Mouse (Mus musculus): ENCODE data around the gene Tmem221. TPM values are rescaled to one million over a fixed set of nuclear protein-coding genes. Genes with fewer than 3 reads are reported as not detected.

Tmem221 gene
- polyA plus RNA-seq, 1 experiment from 2014 or later: 1.0 TPM

DNA sequence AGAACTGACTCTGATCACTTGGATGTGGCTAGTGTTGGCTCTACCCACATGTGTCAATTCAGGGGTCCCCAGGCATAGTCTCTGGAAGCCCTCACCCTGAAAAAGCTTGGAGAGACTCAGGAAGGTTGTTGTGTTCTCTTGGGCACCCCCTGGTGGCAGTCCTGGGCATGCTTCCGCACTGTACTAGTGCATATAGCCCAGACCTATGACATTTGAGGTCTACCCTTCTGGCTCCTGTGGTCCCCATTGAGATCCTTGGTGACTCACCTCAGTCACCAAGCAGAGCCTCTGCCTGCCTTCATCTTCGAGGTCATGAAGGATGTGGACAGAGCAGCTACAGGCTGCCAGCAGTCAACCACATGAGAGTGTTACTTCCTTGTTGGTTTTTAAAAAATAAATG, 28.2 kb upstream of the Tmem221 start:
- ATAC-seq (ENCODE audit: low FRiP score, low TSS enrichment) (no peak), DNase-seq (ENCODE audit: low spot score) (peak; percentile 71)
- TF ChIP-seq CTCF (IDR thresholded peaks at IDR 0.05; ENCODE audit: low read depth) (peak; percentile 81), EP300 (optimal IDR thresholded peaks at IDR 0.05) (no peak)
- Histone ChIP-seq H3K4me2 (replicated peaks; ENCODE audit: low read depth) (no peak overlapping the region), H3K36me3 (ENCODE audit: control insufficient read depth, insufficient read depth, low read length) (peaks cover 4% of the 10 kb centered on the region; the same call in 1 of the 2 replicates), H3K4me1 (replicated peaks; ENCODE audit: control insufficient read depth, insufficient read depth) (no peaks in the 10 kb centered on the region), H3K9me3 (ENCODE audit: control insufficient read depth, low read length) (no peaks in the 10 kb centered on the region), H3K27me3 (ENCODE audit: control insufficient read depth, insufficient read depth, low read length) (no peaks in the 10 kb centered on the region), H3K27ac (replicated peaks) (no peak overlapping the region), H3K4me3 (ENCODE audit: low read depth, low read length) (no peak overlapping the region), H3K9ac (ENCODE audit: low read length) (no peak overlapping the region)
- 71% methylated on average over 2 of the region's 2 CpGs for WGBS

DNA sequence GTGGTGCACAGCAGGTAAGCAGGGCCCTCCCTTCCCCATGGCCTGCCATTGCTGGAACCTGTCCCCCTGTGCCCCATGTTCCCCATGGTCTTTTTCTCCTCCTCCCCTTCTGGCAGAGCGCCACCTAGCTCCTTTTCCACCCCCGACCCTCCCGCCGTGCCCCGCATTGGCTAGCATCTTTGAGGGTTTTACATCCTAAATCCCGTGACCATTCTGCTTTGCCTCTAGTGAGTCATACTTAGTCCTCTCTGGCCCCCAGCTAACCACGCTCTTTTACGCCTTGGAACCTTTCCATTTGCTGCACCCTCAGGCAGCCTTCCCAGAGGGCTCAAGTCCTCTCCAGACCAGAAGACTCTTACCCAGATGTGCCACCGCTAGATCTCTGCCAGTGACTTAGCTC, 21.5 kb upstream of the Tmem221 start:
- no peak overlapping the region for H3K4me3 ChIP-seq (ENCODE audit: low read depth, low read length)
- no peak for DNase-seq (ENCODE audit: low spot score)
- no peaks in the 10 kb centered on the region for H3K9me3 ChIP-seq (ENCODE audit: control insufficient read depth, low read length)
- H3K27ac ChIP-seq (replicated peaks): no peak overlapping the region
- 46% methylated on average over 9 of the region's 9 CpGs for whole genome bisulfite sequencing
- no peaks in the 10 kb centered on the region; the same call in 1 of the 2 replicates for H3K4me1 ChIP-seq (replicated peaks; ENCODE audit: control insufficient read depth, insufficient read depth)
- ATAC-seq (ENCODE audit: low FRiP score, low TSS enrichment): no peak
- H3K27me3 ChIP-seq (ENCODE audit: control insufficient read depth, insufficient read depth, low read length): no peaks in the 10 kb centered on the region
- no peaks in the 10 kb centered on the region; the same call in 1 of the 2 replicates for H3K36me3 ChIP-seq (ENCODE audit: control insufficient read depth, insufficient read depth, low read length)
- no peak overlapping the region; the same call in 1 of the 2 replicates for H3K9ac ChIP-seq (ENCODE audit: low read length)
- H3K4me2 ChIP-seq (replicated peaks; ENCODE audit: low read depth): no peak overlapping the region
- TF ChIP-seq EP300 (optimal IDR thresholded peaks at IDR 0.05) (no peak), CTCF (IDR thresholded peaks at IDR 0.05; ENCODE audit: low read depth) (no peak)

- DNase-seq (ENCODE audit: low spot score) (no peak), ATAC-seq (ENCODE audit: low FRiP score, low TSS enrichment) (no peak)
- TF ChIP-seq EP300 (optimal IDR thresholded peaks at IDR 0.05) (no peak), CTCF (IDR thresholded peaks at IDR 0.05; ENCODE audit: low read depth) (no peak)
- Histone ChIP-seq H3K9ac (ENCODE audit: low read length) (no peak overlapping the region), H3K4me3 (ENCODE audit: low read depth, low read length) (no peak overlapping the region), H3K27me3 (ENCODE audit: control insufficient read depth, insufficient read depth, low read length) (no peaks in the 10 kb centered on the region), H3K9me3 (ENCODE audit: control insufficient read depth, low read length) (no peaks in the 10 kb centered on the region), H3K4me2 (replicated peaks; ENCODE audit: low read depth) (no peak overlapping the region), H3K4me1 (replicated peaks; ENCODE audit: control insufficient read depth, insufficient read depth) (no peaks in the 10 kb centered on the region; the same call in 1 of the 2 replicates), H3K27ac (replicated peaks) (no peak overlapping the region), H3K36me3 (ENCODE audit: control insufficient read depth, insufficient read depth, low read length) (no peaks in the 10 kb centered on the region)
- WGBS: 83% methylated on average over 14 of the region's 14 CpGs
Measured at GRCm38 (mm10) chr8:71579476-71579875, 20.8 kb upstream of the Tmem221 start.

DNA sequence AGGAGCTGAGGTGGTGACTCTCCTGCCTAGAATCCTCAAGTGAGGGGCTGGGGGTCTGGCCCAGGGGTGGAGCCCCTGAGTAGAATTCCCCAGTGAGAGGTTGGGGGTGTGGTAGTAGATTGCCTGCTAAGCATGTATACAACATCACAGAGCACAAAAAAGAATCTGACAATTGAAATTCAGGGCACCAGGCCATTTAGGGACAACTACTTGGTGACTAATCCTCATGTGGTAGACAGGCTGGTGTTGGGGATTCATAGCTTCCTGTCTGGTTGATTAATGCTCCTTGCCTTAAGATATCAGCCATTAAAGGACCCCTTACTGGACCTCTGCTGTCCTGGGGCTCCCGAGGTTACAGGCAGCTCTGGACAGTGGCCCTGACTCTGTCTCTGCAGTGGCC, 20.3 kb upstream of the Tmem221 start:
- Histone ChIP-seq H3K4me3 (ENCODE audit: low read depth, low read length) (no peak overlapping the region), H3K9ac (ENCODE audit: low read length) (no peak overlapping the region), H3K36me3 (ENCODE audit: control insufficient read depth, insufficient read depth, low read length) (no peaks in the 10 kb centered on the region), H3K9me3 (ENCODE audit: control insufficient read depth, low read length) (no peaks in the 10 kb centered on the region), H3K27ac (replicated peaks) (no peak overlapping the region), H3K4me1 (replicated peaks; ENCODE audit: control insufficient read depth, insufficient read depth) (no peaks in the 10 kb centered on the region; the same call in 1 of the 2 replicates), H3K27me3 (ENCODE audit: control insufficient read depth, insufficient read depth, low read length) (no peaks in the 10 kb centered on the region), H3K4me2 (replicated peaks; ENCODE audit: low read depth) (no peak overlapping the region)
- DNase-seq (ENCODE audit: low spot score): no peak
- WGBS: 59% methylated on average over 1 of the region's 1 CpGs
- TF ChIP-seq EP300 (optimal IDR thresholded peaks at IDR 0.05) (no peak), CTCF (IDR thresholded peaks at IDR 0.05; ENCODE audit: low read depth) (no peak)
- ATAC-seq (ENCODE audit: low FRiP score, low TSS enrichment): no peak

DNA sequence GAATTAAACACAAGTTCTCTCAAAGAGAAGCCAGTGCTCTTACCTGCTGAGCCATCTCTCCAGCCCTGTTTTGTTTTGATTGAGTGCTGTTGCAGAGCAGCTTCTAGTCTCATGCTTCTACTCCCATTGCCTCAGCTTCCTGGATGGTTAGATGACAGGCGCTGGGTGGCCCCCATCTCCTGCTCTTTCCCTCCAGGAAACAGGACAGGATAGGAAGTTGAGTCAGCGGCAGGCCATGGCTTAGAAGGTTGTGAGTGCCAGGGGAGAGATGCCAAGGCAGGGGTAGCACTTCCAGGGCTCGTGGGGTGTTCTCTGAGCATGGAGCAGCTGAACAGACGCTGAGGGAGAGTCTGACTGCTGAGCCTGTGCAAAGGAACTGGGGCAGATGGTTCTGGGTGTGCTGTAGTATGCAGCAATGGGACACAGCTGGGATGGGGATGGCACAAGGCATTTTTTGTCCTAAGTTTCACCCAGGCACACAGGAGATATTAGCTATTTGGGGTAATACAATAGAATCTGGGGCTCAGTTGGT, 19.3 kb upstream of the Tmem221 start:
- ATAC-seq (ENCODE audit: low FRiP score, low TSS enrichment) (no peak), DNase-seq (ENCODE audit: low spot score) (no peak)
- Histone ChIP-seq H3K27me3 (ENCODE audit: control insufficient read depth, insufficient read depth, low read length) (no peaks in the 10 kb centered on the region), H3K4me2 (replicated peaks; ENCODE audit: low read depth) (no peak overlapping the region), H3K9ac (ENCODE audit: low read length) (no peak overlapping the region), H3K4me3 (ENCODE audit: low read depth, low read length) (no peak overlapping the region), H3K4me1 (replicated peaks; ENCODE audit: control insufficient read depth, insufficient read depth) (no peaks in the 10 kb centered on the region; the same call in none of the 2 replicates), H3K9me3 (ENCODE audit: control insufficient read depth, low read length) (no peaks in the 10 kb centered on the region), H3K36me3 (ENCODE audit: control insufficient read depth, insufficient read depth, low read length) (no peaks in the 10 kb centered on the region), H3K27ac (replicated peaks) (no peak overlapping the region)
- whole genome bisulfite sequencing: 70% methylated on average over 4 of the region's 4 CpGs
- TF ChIP-seq CTCF (IDR thresholded peaks at IDR 0.05; ENCODE audit: low read depth) (no peak), EP300 (optimal IDR thresholded peaks at IDR 0.05) (no peak)

GRCm38 (mm10) chr8:71575020-71575419, 16.3 kb upstream of the Tmem221 start:
- Histone ChIP-seq H3K27me3 (ENCODE audit: control insufficient read depth, insufficient read depth, low read length) (no peaks in the 10 kb centered on the region), H3K9me3 (ENCODE audit: control insufficient read depth, low read length) (no peaks in the 10 kb centered on the region), H3K27ac (replicated peaks) (no peak overlapping the region), H3K9ac (ENCODE audit: low read length) (no peak overlapping the region), H3K4me3 (ENCODE audit: low read depth, low read length) (no peak overlapping the region), H3K36me3 (ENCODE audit: control insufficient read depth, insufficient read depth, low read length) (no peaks in the 10 kb centered on the region), H3K4me2 (replicated peaks; ENCODE audit: low read depth) (no peak overlapping the region), H3K4me1 (replicated peaks; ENCODE audit: control insufficient read depth, insufficient read depth) (no peaks in the 10 kb centered on the region; the same call in 1 of the 2 replicates)
- ATAC-seq (ENCODE audit: low FRiP score, low TSS enrichment) (no peak), DNase-seq (ENCODE audit: low spot score) (no peak)
- TF ChIP-seq CTCF (IDR thresholded peaks at IDR 0.05; ENCODE audit: low read depth): no peak
- TF ChIP-seq EP300 (optimal IDR thresholded peaks at IDR 0.05): no peak
- WGBS: 37% methylated on average over 1 of the region's 1 CpGs

Measured in stomach, postnatal 0 days (tissue).